Mouse (Mus musculus): ENCODE measurements around the gene 9530077C05Rik. TPM values are rescaled to one million over a fixed set of nuclear protein-coding genes. Genes with fewer than 3 reads are reported as not detected.
"Not testable (repeated sequence)": the region's sequence is repeated elsewhere in the genome, so short reads cannot be mapped to it uniquely, and the experiment has no call there.

The 9530077C05Rik gene
- polyA plus RNA-seq, 1 experiment from 2014 or later, result 5.9 TPM

DNA sequence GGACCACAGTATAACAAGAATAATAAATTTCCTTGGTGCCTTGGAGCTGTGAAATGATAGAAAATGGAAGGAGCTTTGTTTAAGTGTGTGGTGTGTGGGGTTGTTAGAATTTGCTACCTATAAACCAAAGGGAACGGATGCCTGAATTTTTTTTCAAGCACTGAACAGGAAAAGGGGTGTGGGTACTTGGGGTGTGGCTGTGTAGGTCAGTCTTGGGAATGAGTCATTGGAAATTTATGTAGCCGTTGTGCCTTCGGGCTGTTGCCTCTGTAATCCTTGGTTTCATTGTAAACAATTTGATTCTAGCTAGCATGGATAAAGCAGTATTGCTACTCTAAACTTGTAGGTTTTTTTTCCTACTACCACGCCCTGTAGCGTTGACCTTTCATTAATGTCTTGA, 20.9 kb upstream of the 9530077C05Rik start:
- Histone ChIP-seq H3K9ac (no peak overlapping the region), H3K4me1 (peaks cover 20% of the 10 kb centered on the region), H3K36me3 (no peaks in the 10 kb centered on the region), H3K27ac (no peak overlapping the region), H3K27me3 (no peaks in the 10 kb centered on the region), H3K4me2 (no peak overlapping the region), H3K9me3 (no peaks in the 10 kb centered on the region), H3K4me3 (no peak overlapping the region)
- 79% methylated on average over 5 of the region's 5 CpGs for WGBS
- ATAC-seq (ENCODE audit: borderline replicate concordance, extremely low read depth, low FRiP score, low TSS enrichment), result no peak

DNA sequence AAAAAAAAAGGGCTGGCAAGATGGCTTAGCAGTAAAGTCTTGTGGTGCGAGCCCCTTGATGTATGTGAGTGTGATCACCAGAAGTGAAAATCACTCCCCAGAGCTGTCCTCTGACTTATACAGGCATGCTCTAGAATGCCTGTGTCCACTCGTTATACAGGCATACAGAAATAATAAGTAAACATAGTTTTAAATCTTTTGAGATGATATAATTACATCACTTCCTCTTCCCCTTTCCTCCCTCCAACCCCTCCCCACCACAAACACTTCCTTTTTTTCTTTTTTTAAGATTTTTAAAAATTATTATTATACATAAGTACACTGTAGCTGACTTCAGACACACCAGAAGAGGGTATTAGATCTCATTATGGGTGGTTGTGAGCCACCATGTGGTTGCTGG, 16.6 kb upstream of the 9530077C05Rik start:
- H3K27ac ChIP-seq, result no peak overlapping the region
- no peaks in the 10 kb centered on the region for H3K4me1 ChIP-seq
- H3K9me3 ChIP-seq, result no peaks in the 10 kb centered on the region
- 69% methylated on average over 2 of the region's 2 CpGs for WGBS
- no peaks in the 10 kb centered on the region for H3K36me3 ChIP-seq
- no peaks in the 10 kb centered on the region for H3K27me3 ChIP-seq
- no peak for ATAC-seq (ENCODE audit: borderline replicate concordance, extremely low read depth, low FRiP score, low TSS enrichment)
- no peak overlapping the region for H3K4me2 ChIP-seq
- no peak overlapping the region for H3K9ac ChIP-seq
- H3K4me3 ChIP-seq, result no peak overlapping the region

GRCm38 (mm10) chr9:22399021-22399420, 12.3 kb upstream of the 9530077C05Rik start:
- 43% methylated on average over 4 of the region's 4 CpGs for WGBS
- no peaks in the 10 kb centered on the region for H3K4me1 ChIP-seq
- H3K27me3 ChIP-seq, result no peaks in the 10 kb centered on the region
- no peak overlapping the region for H3K27ac ChIP-seq
- ATAC-seq (ENCODE audit: borderline replicate concordance, extremely low read depth, low FRiP score, low TSS enrichment), result no peak
- H3K4me3 ChIP-seq, result no peak overlapping the region
- H3K4me2 ChIP-seq, result no peak overlapping the region
- no peaks in the 10 kb centered on the region for H3K9me3 ChIP-seq
- no peaks in the 10 kb centered on the region for H3K36me3 ChIP-seq
- no peak overlapping the region for H3K9ac ChIP-seq

GRCm38 (mm10) chr9:22402001-22402400, 9.3 kb upstream of the 9530077C05Rik start:
- ATAC-seq (ENCODE audit: borderline replicate concordance, extremely low read depth, low FRiP score, low TSS enrichment), result no peak
- Histone ChIP-seq H3K4me3 (no peak overlapping the region), H3K36me3 (no peaks in the 10 kb centered on the region), H3K9ac (no peak overlapping the region), H3K9me3 (no peaks in the 10 kb centered on the region), H3K27me3 (no peaks in the 10 kb centered on the region), H3K4me2 (no peak overlapping the region), H3K27ac (no peak overlapping the region), H3K4me1 (no peaks in the 10 kb centered on the region)
- 78% methylated on average over 6 of the region's 6 CpGs for WGBS

GRCm38 (mm10) chr9:22402976-22403375, 8.3 kb upstream of the 9530077C05Rik start:
- no peaks in the 10 kb centered on the region for H3K4me1 ChIP-seq
- 64% methylated on average over 3 of the region's 3 CpGs for WGBS
- no peaks in the 10 kb centered on the region for H3K36me3 ChIP-seq
- H3K27me3 ChIP-seq, result no peaks in the 10 kb centered on the region
- no peaks in the 10 kb centered on the region for H3K9me3 ChIP-seq
- no peak overlapping the region for H3K4me2 ChIP-seq
- no peak overlapping the region for H3K9ac ChIP-seq
- no peak overlapping the region for H3K27ac ChIP-seq
- ATAC-seq (ENCODE audit: borderline replicate concordance, extremely low read depth, low FRiP score, low TSS enrichment), result no peak
- no peak overlapping the region for H3K4me3 ChIP-seq

DNA sequence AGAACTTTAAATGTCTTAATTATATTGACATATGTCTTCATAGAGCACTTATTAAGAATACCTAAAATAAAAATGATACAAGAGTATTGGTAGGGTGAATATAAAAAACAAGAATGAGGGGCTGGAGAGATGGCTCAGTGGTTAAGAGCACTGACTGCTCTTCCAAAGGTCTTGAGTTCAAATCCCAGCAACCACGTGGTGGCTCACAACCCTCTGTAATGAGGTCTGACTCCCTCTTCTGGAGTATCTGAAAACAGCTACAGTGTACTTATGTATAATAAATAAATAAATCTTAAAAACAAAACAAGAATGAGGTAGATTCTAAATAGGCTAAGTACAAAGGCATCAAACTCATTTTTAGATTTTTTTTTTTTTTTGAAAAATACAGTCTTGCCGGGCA, 7.8 kb upstream of the 9530077C05Rik start:
- not testable (repeated sequence) for H3K27me3 ChIP-seq; H3K4me2 ChIP-seq; H3K4me1 ChIP-seq; ATAC-seq (ENCODE audit: borderline replicate concordance, extremely low read depth, low FRiP score, low TSS enrichment); H3K27ac ChIP-seq; H3K9ac ChIP-seq; H3K4me3 ChIP-seq; H3K36me3 ChIP-seq; H3K9me3 ChIP-seq
- WGBS, result 61% methylated on average over 2 of the region's 2 CpGs

- Histone ChIP-seq H3K9ac (no peak overlapping the region), H3K4me1 (no peaks in the 10 kb centered on the region), H3K36me3 (no peaks in the 10 kb centered on the region), H3K4me2 (peak overlapping the region; percentile 10; the same call in 1 of the 2 replicates), H3K9me3 (no peaks in the 10 kb centered on the region), H3K27ac (peak overlapping the region; percentile 88), H3K27me3 (no peaks in the 10 kb centered on the region), H3K4me3 (no peak overlapping the region)
- WGBS, result 39% methylated on average over 3 of the region's 3 CpGs
- peak; percentile 73 for ATAC-seq (ENCODE audit: borderline replicate concordance, extremely low read depth, low FRiP score, low TSS enrichment)
Observed at GRCm38 (mm10) chr9:22405414-22405813, 5.9 kb upstream of the 9530077C05Rik start.

GRCm38 (mm10) chr9:22407633-22408032, 3.7 kb upstream of the 9530077C05Rik start:
- not testable (repeated sequence) for H3K9ac ChIP-seq; ATAC-seq (ENCODE audit: borderline replicate concordance, extremely low read depth, low FRiP score, low TSS enrichment); H3K4me2 ChIP-seq; H3K27ac ChIP-seq; H3K27me3 ChIP-seq; H3K36me3 ChIP-seq; H3K9me3 ChIP-seq; H3K4me3 ChIP-seq; H3K4me1 ChIP-seq
- 75% methylated on average over 4 of the region's 4 CpGs for WGBS

GRCm38 (mm10) chr9:22408344-22408743, 3.0 kb upstream of the 9530077C05Rik start:
- not testable (repeated sequence) for H3K9ac ChIP-seq; H3K27ac ChIP-seq; H3K4me2 ChIP-seq; H3K4me1 ChIP-seq; H3K36me3 ChIP-seq; H3K4me3 ChIP-seq; H3K9me3 ChIP-seq; ATAC-seq (ENCODE audit: borderline replicate concordance, extremely low read depth, low FRiP score, low TSS enrichment); H3K27me3 ChIP-seq
- 17% methylated on average over 4 of the region's 4 CpGs for WGBS

- Histone ChIP-seq H3K27ac (no peak overlapping the region), H3K9ac (no peak overlapping the region), H3K9me3 (no peaks in the 10 kb centered on the region), H3K27me3 (no peaks in the 10 kb centered on the region), H3K4me1 (peaks cover 3% of the 10 kb centered on the region; the same call in 1 of the 2 replicates), H3K4me2 (no peak overlapping the region), H3K36me3 (no peaks in the 10 kb centered on the region), H3K4me3 (no peak overlapping the region)
- ATAC-seq (ENCODE audit: borderline replicate concordance, extremely low read depth, low FRiP score, low TSS enrichment), result no peak
- 69% methylated on average over 7 of the region's 7 CpGs for WGBS
Observed at GRCm38 (mm10) chr9:22409501-22409900, 1.8 kb upstream of the 9530077C05Rik start.

DNA sequence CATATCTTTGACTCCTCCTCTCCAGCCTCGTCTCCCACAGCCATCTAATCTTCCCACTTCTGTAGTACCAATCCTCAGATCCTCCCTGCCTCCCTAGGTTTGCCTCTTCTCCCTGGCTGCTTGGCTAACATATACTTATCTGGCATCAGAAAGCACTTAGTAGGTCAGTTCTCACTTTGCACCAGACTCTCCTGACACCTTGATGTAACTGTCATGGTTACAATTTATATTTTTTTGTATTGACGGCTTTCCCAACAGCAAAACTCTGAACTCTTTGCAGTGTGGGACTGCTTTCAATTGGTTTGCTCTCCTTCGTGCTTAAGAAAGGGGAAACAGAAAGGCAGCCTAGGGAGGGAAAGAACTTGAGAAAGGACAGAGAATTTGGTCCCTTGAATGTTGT, 4.9 kb downstream of the 9530077C05Rik start:
- H3K27me3 ChIP-seq, result no peaks in the 10 kb centered on the region
- WGBS, result 67% methylated on average over 3 of the region's 3 CpGs
- no peak overlapping the region for H3K9ac ChIP-seq
- H3K4me1 ChIP-seq, result peaks cover 6% of the 10 kb centered on the region; the same call in 1 of the 2 replicates
- H3K4me2 ChIP-seq, result no peak overlapping the region
- ATAC-seq (ENCODE audit: borderline replicate concordance, extremely low read depth, low FRiP score, low TSS enrichment), result no peak
- no peaks in the 10 kb centered on the region for H3K36me3 ChIP-seq
- no peak overlapping the region for H3K27ac ChIP-seq
- H3K9me3 ChIP-seq, result no peaks in the 10 kb centered on the region
- H3K4me3 ChIP-seq, result no peak overlapping the region

GRCm38 (mm10) chr9:22417547-22417946, 6.2 kb downstream of the 9530077C05Rik start:
- H3K9ac ChIP-seq, result no peak overlapping the region
- no peaks in the 10 kb centered on the region for H3K36me3 ChIP-seq
- 36% methylated on average over 6 of the region's 6 CpGs for WGBS
- H3K4me3 ChIP-seq, result no peak overlapping the region
- H3K4me1 ChIP-seq, result 0 out of 2 replicates have a peak, but pooled peaks cover 3% of the 10 kb centered on the region
- H3K4me2 ChIP-seq, result no peak overlapping the region
- no peak overlapping the region for H3K27ac ChIP-seq
- no peak for ATAC-seq (ENCODE audit: borderline replicate concordance, extremely low read depth, low FRiP score, low TSS enrichment)
- no peaks in the 10 kb centered on the region for H3K9me3 ChIP-seq
- no peaks in the 10 kb centered on the region for H3K27me3 ChIP-seq

DNA sequence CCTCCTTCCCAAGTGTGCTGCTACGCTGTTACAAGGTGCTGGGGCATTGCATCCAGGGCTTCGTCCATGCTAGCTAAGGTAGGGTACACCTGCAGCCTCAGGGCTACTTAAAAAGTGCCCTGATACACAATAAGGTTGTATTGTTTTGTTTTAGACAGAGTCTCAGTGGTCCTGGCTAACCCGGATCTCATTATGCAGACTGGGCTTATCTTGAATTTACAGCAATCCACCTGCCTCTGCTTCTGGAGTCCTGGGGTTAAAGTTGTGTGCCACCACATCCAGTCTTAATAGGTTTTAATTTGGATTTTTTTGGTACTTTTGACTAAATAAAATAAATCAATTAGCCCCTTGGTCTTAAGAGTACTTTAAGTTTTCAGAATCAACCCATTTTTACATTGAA, 8.6 kb downstream of the 9530077C05Rik start:
- WGBS, result 85% methylated on average over 3 of the region's 3 CpGs
- no peak overlapping the region for H3K27ac ChIP-seq
- ATAC-seq (ENCODE audit: borderline replicate concordance, extremely low read depth, low FRiP score, low TSS enrichment), result no peak
- no peak overlapping the region for H3K4me2 ChIP-seq
- no peaks in the 10 kb centered on the region for H3K36me3 ChIP-seq
- H3K9ac ChIP-seq, result no peak overlapping the region
- H3K27me3 ChIP-seq, result no peaks in the 10 kb centered on the region
- 0 out of 2 replicates have a peak, but pooled peaks cover 3% of the 10 kb centered on the region for H3K4me1 ChIP-seq
- no peaks in the 10 kb centered on the region for H3K9me3 ChIP-seq
- H3K4me3 ChIP-seq, result no peak overlapping the region
